Mouse (Mus musculus): Measurements from ENCODE around the gene Tirap. TPM values are rescaled to one million over a fixed set of nuclear protein-coding genes. Genes with fewer than 3 reads are reported as not detected.

The Tirap gene
- polyA plus RNA-seq, 1 experiment from 2014 or later: 15.6 TPM

DNA sequence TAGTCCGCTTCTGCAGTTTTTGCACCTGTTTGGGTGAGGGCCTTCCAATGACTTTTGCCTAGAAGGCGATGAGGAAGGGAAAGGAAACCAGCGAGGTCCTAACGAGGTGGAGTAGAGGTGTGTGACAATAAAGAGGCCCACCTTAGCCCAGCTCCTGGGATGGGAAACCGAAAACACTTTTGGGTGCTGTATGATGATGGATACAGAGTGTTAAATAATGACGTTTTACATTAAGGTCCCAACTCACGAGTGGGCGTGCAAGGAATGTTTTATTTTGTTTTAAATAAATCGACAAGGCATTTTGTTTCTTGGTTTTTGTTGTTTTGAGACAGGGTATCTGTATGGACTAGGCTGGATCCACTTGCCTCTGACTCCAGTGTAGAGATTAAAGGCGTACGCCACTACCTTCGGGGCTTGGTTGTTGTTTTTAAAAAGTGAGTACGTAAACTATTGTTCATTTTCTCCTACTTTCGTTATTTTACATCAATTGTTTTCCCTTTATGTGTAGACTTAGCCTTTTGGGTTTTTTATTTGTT, 23.9 kb downstream of the Tirap start:
- no peaks in the 10 kb centered on the region for H3K27me3 ChIP-seq (ENCODE audit: insufficient read depth, poor library complexity, severe bottlenecking)
- peak overlapping the region; percentile 72 for H3K4me3 ChIP-seq
- H3K4me1 ChIP-seq (replicated peaks): peaks cover 13% of the 10 kb centered on the region
- DNase-seq (ENCODE audit: low spot score): no peak
- peaks cover 1% of the 10 kb centered on the region for H3K36me3 ChIP-seq
- H3K9me3 ChIP-seq: no peaks in the 10 kb centered on the region
- 52% methylated on average over 14 of the region's 14 CpGs for WGBS
- H3K27ac ChIP-seq: peak overlapping the region; percentile 94

- under 1% methylated on average over 38 of the region's 38 CpGs for WGBS
- DNase-seq (ENCODE audit: low spot score): peak; percentile 93
- Histone ChIP-seq H3K4me1 (replicated peaks) (peaks cover 13% of the 10 kb centered on the region), H3K36me3 (peaks cover 8% of the 10 kb centered on the region), H3K27me3 (ENCODE audit: insufficient read depth, poor library complexity, severe bottlenecking) (no peaks in the 10 kb centered on the region), H3K9me3 (no peaks in the 10 kb centered on the region), H3K4me3 (peak within 1 kb of the TSS; percentile 72), H3K27ac (peak within 1 kb of the TSS; percentile 94)
Measured at GRCm38 (mm10) chr9:35175251-35176123, 24.6 kb downstream of the Tirap start, which contains the start of gene Dcps. Gene Dcps, minus strand, starts transcription at chr9:35176061.

DNA sequence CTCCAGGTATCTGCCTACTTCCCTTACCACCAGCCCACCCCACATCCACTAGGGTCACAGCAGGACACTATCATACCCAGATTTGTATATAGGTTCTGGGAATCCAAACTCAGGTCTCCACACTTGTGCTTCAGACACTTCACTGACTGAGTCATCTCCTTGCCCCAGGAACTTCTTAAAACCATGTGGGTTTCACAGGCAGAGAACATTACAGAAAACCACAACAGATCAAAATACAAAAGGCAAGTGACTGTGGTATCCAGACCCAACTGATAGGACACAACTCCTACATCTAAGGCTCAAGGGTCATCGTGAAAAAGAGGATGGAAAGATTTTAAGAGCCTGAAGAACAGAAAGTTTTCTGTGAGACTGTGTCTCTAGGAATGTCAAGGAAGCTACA, 26.8 kb downstream of the Tirap start:
- no peak overlapping the region for H3K4me3 ChIP-seq
- 85% methylated on average over 1 of the region's 1 CpGs for WGBS
- no peak for DNase-seq (ENCODE audit: low spot score)
- H3K27me3 ChIP-seq (ENCODE audit: insufficient read depth, poor library complexity, severe bottlenecking): no peaks in the 10 kb centered on the region
- peaks cover 26% of the 10 kb centered on the region for H3K36me3 ChIP-seq
- no peak overlapping the region for H3K27ac ChIP-seq
- peaks cover 13% of the 10 kb centered on the region for H3K4me1 ChIP-seq (replicated peaks)
- H3K9me3 ChIP-seq: no peaks in the 10 kb centered on the region

DNA sequence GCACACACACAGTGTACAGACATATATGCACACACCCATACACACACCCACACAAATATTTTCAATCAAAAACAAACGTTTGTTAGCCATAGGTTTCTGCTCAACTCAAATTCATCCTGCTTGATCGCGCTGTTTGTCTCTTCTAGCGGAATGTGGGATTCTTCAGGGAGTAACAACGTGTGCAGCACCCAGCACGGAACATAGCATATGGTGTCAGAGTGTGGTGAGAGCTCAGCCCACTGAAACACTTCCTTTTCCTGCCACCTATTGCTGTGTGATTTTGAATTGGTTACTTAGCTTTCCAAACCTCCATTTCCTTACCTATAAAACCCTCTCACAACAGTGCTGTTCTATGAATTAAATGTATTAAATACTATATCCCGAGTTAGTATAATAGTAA, 30.0 kb downstream of the Tirap start:
- H3K4me3 ChIP-seq: no peak overlapping the region

DNA sequence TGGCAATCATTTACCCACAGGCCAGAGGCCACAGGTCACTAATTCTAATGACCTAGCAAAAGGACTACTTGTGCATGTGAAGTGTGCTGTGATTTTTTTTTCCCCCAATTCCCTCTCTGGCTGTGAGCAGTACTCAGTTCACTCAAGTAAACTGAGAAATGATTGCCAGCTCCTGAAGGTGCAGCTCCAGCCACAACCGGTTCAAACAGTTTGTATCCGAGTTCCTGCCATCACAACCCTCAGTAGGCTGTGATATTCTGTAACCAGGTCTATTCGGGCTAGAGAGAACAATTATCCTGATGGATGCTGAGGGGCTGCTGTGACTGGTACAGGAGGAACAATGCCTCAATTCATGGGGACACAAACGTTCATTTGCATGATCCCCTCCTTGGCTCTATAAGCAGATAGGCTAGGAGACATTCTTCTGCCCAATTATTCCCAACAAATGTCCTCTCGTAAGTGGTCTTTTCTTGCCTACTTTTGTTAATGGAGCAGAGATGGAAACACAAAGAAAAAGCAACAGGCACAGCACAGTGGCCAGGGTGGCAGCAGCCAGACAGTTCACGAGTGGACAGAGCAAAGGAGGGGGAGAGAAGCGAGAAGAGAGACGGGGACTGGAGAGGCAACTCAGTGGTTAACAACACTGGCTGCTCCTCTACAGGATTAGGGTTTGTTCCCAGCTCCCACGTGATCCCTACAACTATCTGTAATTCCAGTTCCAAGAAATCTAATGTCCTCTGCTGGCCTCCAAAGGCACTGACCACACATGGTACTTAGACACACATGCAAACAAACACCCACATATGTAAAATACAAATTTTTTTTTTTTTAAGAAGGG, 33.1 kb downstream of the Tirap start:
- no peaks in the 10 kb centered on the region for H3K9me3 ChIP-seq
- DNase-seq (ENCODE audit: low spot score): no peak
- H3K27ac ChIP-seq: peak overlapping the region; percentile 51; the same call in 1 of the 2 replicates
- 32% methylated on average over 9 of the region's 9 CpGs for WGBS
- H3K36me3 ChIP-seq: peaks cover 39% of the 10 kb centered on the region
- peaks cover 16% of the 10 kb centered on the region for H3K4me1 ChIP-seq (replicated peaks)
- no peak overlapping the region for H3K4me3 ChIP-seq
- no peaks in the 10 kb centered on the region for H3K27me3 ChIP-seq (ENCODE audit: insufficient read depth, poor library complexity, severe bottlenecking)

More for the DNA sequence above, 30.0 kb downstream of the Tirap start:
- peaks cover 26% of the 10 kb centered on the region for H3K4me1 ChIP-seq (replicated peaks)
- H3K9me3 ChIP-seq: no peaks in the 10 kb centered on the region
- no peak overlapping the region for H3K27ac ChIP-seq
- peaks cover 32% of the 10 kb centered on the region for H3K36me3 ChIP-seq
- WGBS: 92% methylated on average over 7 of the region's 7 CpGs
- no peak for DNase-seq (ENCODE audit: low spot score)
- no peaks in the 10 kb centered on the region for H3K27me3 ChIP-seq (ENCODE audit: insufficient read depth, poor library complexity, severe bottlenecking)

- Histone ChIP-seq H3K4me1 (replicated peaks) (peaks cover 16% of the 10 kb centered on the region), H3K27me3 (ENCODE audit: insufficient read depth, poor library complexity, severe bottlenecking) (no peaks in the 10 kb centered on the region), H3K4me3 (no peak overlapping the region), H3K9me3 (no peaks in the 10 kb centered on the region), H3K27ac (no peak overlapping the region), H3K36me3 (peaks cover 39% of the 10 kb centered on the region)
- 38% methylated on average over 3 of the region's 3 CpGs for WGBS
- DNase-seq (ENCODE audit: low spot score): no peak
Measured at GRCm38 (mm10) chr9:35166144-35166797, 33.8 kb downstream of the Tirap start.

GRCm38 (mm10) chr9:35164142-35164874, 35.8 kb downstream of the Tirap start:
- no peak overlapping the region for H3K4me3 ChIP-seq
- no peak overlapping the region for H3K27ac ChIP-seq
- WGBS: 82% methylated on average over 5 of the region's 5 CpGs
- no peaks in the 10 kb centered on the region for H3K27me3 ChIP-seq (ENCODE audit: insufficient read depth, poor library complexity, severe bottlenecking)
- H3K9me3 ChIP-seq: no peaks in the 10 kb centered on the region
- H3K36me3 ChIP-seq: peaks cover 19% of the 10 kb centered on the region
- no peak for DNase-seq (ENCODE audit: low spot score)
- peaks cover 18% of the 10 kb centered on the region for H3K4me1 ChIP-seq (replicated peaks)

DNA sequence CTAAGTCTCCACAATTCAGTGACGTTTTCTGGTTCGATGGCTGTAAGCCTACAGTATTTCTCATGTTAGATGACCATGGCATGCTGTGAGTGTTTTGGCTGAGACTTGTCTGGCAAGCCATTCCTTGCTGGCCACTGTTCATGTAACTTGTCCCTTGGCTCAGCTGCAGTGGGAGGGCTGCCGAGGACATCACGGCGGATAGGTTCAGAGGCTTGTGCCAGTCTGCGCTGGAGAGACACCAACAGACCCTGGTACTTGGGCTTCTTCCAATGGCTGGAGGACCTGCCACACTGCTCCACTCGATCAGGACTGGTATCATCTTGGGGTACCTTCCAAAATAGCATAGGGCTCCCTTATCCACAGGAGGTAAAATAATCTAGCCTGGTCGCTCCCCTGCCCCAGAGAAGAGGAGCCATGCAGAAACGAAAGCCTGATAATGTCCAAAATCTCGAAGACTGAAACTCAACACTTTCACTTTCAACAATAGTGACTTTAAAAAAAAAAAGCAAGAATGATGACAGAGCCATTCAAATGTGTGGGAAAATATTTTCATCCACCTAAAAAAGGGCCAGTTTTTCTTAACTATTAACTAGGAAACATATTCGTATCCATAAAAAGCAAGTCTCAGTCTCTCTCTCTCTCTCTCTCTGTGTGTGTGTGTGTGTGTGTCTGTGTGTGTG, 36.9 kb downstream of the Tirap start:
- H3K4me1 ChIP-seq (replicated peaks): peaks cover 18% of the 10 kb centered on the region
- H3K4me3 ChIP-seq: no peak overlapping the region
- no peak overlapping the region for H3K27ac ChIP-seq
- no peak for DNase-seq (ENCODE audit: low spot score)
- H3K36me3 ChIP-seq: peaks cover 13% of the 10 kb centered on the region; the same call in 1 of the 2 replicates
- H3K27me3 ChIP-seq (ENCODE audit: insufficient read depth, poor library complexity, severe bottlenecking): no peaks in the 10 kb centered on the region
- WGBS: 94% methylated on average over 11 of the region's 11 CpGs
- H3K9me3 ChIP-seq: no peaks in the 10 kb centered on the region

GRCm38 (mm10) chr9:35161721-35162120, 38.4 kb downstream of the Tirap start:
- Histone ChIP-seq H3K27me3 (ENCODE audit: insufficient read depth, poor library complexity, severe bottlenecking) (no peaks in the 10 kb centered on the region), H3K9me3 (no peaks in the 10 kb centered on the region), H3K27ac (no peak overlapping the region), H3K36me3 (peaks cover 18% of the 10 kb centered on the region), H3K4me3 (no peak overlapping the region), H3K4me1 (replicated peaks) (peaks cover 6% of the 10 kb centered on the region)
- WGBS: 91% methylated on average over 7 of the region's 7 CpGs
- DNase-seq (ENCODE audit: low spot score): no peak

DNA sequence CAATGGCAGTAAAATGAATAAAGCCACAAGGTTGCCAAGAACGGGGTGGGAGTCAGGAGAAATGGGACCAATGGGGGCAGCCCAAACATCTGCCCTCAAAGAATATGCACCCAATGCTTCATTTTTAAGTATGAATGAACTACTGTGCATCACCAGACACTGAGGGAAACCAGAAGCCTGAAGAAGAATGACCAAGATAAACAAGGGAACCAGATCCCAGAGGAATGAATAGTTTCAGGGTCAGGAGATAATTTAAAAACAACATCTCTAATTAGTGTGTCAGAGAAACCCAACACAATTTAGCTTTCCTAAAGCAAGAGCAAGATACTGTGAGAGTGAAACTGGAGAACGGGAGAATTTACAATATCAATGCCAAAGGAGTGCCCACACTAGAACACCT, 39.4 kb downstream of the Tirap start:
- no peak overlapping the region for H3K4me3 ChIP-seq
- no peaks in the 10 kb centered on the region for H3K9me3 ChIP-seq
- no peaks in the 10 kb centered on the region for H3K27me3 ChIP-seq (ENCODE audit: insufficient read depth, poor library complexity, severe bottlenecking)
- H3K4me1 ChIP-seq (replicated peaks): peaks cover 2% of the 10 kb centered on the region; the same call in 1 of the 2 replicates
- WGBS: 83% methylated on average over 2 of the region's 2 CpGs
- H3K36me3 ChIP-seq: peaks cover 20% of the 10 kb centered on the region
- no peak for DNase-seq (ENCODE audit: low spot score)
- H3K27ac ChIP-seq: no peak overlapping the region

DNA sequence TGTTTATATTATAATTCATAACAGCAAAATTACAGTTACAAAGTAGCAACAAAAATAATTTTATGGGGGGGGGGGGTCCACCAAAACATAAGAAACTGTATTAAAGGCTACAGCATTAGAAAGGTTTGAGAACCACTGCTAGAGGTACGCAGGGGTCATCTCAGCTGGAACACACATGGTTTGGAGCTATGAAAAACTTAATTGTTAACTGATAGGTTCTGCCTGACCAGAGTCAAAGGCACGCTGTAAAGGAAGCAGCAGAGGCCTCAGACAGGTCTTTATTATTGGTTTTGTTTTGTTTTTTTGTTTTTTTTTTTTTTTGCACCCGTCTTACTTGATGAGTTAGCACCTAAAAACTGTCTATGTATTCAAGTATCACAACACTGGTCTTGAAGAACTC, 41.6 kb downstream of the Tirap start:
- Histone ChIP-seq H3K27ac (no peak overlapping the region), H3K27me3 (ENCODE audit: insufficient read depth, poor library complexity, severe bottlenecking) (no peaks in the 10 kb centered on the region), H3K4me1 (replicated peaks) (peaks cover 2% of the 10 kb centered on the region; the same call in 1 of the 2 replicates), H3K4me3 (no peak overlapping the region), H3K36me3 (peaks cover 12% of the 10 kb centered on the region), H3K9me3 (no peaks in the 10 kb centered on the region)
- no peak for DNase-seq (ENCODE audit: low spot score)
- 84% methylated on average over 3 of the region's 3 CpGs for WGBS
